Mouse (Mus musculus): ENCODE data around the gene Mybl2. TPM values are rescaled to one million over a fixed set of nuclear protein-coding genes. Genes with fewer than 3 reads are reported as not detected.

Gene Mybl2
- polyA plus RNA-seq, 1 experiment, result 5.6 TPM

GRCm38 (mm10) chr2:163060630-163061029 is 6.1 kb downstream of the Mybl2 start:
- TF ChIP-seq MYOD1 (IDR thresholded peaks at IDR 0.05; ENCODE audit: control insufficient read depth in 1 of 3, insufficient read length in 2 of 3, low read depth in 2 of 3), result no peak
- TF ChIP-seq CEBPB (IDR thresholded peaks at IDR 0.05; ENCODE audit: insufficient read depth, poor library complexity, severe bottlenecking), result no peak
- TF ChIP-seq USF1 (IDR thresholded peaks at IDR 0.05; ENCODE audit: low read depth), result no peak
- no peak for TF ChIP-seq E2F4 (IDR thresholded peaks at IDR 0.05; ENCODE audit: insufficient read depth)
- TF ChIP-seq POLR2A (IDR thresholded peaks at IDR 0.05; ENCODE audit: insufficient read length, low read depth), result no peak
- TF ChIP-seq MYOG (IDR thresholded peaks at IDR 0.05; ENCODE audit: control insufficient read depth in 1 of 3, insufficient read depth in 1 of 3, insufficient read length in 2 of 3, low read depth in 2 of 3), result no peak
- no peak for TF ChIP-seq POLR2AphosphoS2 (IDR thresholded peaks at IDR 0.05; ENCODE audit: insufficient read length, low read depth)
- TF ChIP-seq TCF12 (IDR thresholded peaks at IDR 0.05; ENCODE audit: insufficient read depth, poor library complexity, severe bottlenecking), result no peak
- TF ChIP-seq TCF3 (IDR thresholded peaks at IDR 0.05; ENCODE audit: insufficient read length, low read depth), result no peak
- no peak for TF ChIP-seq SRF (IDR thresholded peaks at IDR 0.05; ENCODE audit: control insufficient read depth, insufficient read length, low read depth)
- no peak for TF ChIP-seq REST (IDR thresholded peaks at IDR 0.05; ENCODE audit: insufficient read depth, insufficient read length)
- TF ChIP-seq MAX (IDR thresholded peaks at IDR 0.05; ENCODE audit: low read depth), result no peak
- Histone ChIP-seq H3K4me2 (ENCODE audit: low read depth) (no peak overlapping the region), H3K4me3 (no peak overlapping the region), H3K27me3 (ENCODE audit: control insufficient read depth, insufficient read depth, insufficient read length) (no peaks in the 10 kb centered on the region), H3K36me3 (ENCODE audit: control insufficient read depth, insufficient read depth) (no peaks in the 10 kb centered on the region), H3ac (ENCODE audit: control insufficient read depth, insufficient read length) (no peak overlapping the region), H3K79me2 (ENCODE audit: control insufficient read depth, insufficient read depth) (no peaks in the 10 kb centered on the region)

GRCm38 (mm10) chr2:163061203-163062118 is 7.0 kb downstream of the Mybl2 start:
- H3K79me2 ChIP-seq (ENCODE audit: control insufficient read depth, insufficient read depth), result no peaks in the 10 kb centered on the region
- TF ChIP-seq SRF (IDR thresholded peaks at IDR 0.05; ENCODE audit: control insufficient read depth, insufficient read length, low read depth) (no peak), CEBPB (IDR thresholded peaks at IDR 0.05; ENCODE audit: insufficient read depth, poor library complexity, severe bottlenecking) (no peak), TCF3 (IDR thresholded peaks at IDR 0.05; ENCODE audit: insufficient read length, low read depth) (no peak), USF1 (IDR thresholded peaks at IDR 0.05; ENCODE audit: low read depth) (no peak), TCF12 (IDR thresholded peaks at IDR 0.05; ENCODE audit: insufficient read depth, poor library complexity, severe bottlenecking) (no peak), POLR2AphosphoS2 (IDR thresholded peaks at IDR 0.05; ENCODE audit: insufficient read length, low read depth) (no peak), REST (IDR thresholded peaks at IDR 0.05; ENCODE audit: insufficient read depth, insufficient read length) (no peak), MYOD1 (IDR thresholded peaks at IDR 0.05; ENCODE audit: control insufficient read depth in 1 of 3, insufficient read length in 2 of 3, low read depth in 2 of 3) (no peak), E2F4 (IDR thresholded peaks at IDR 0.05; ENCODE audit: insufficient read depth) (no peak), MYOG (IDR thresholded peaks at IDR 0.05; ENCODE audit: control insufficient read depth in 1 of 3, insufficient read depth in 1 of 3, insufficient read length in 2 of 3, low read depth in 2 of 3) (no peak), POLR2A (IDR thresholded peaks at IDR 0.05; ENCODE audit: insufficient read length, low read depth) (no peak), MAX (IDR thresholded peaks at IDR 0.05; ENCODE audit: low read depth) (no peak)
- H3K27me3 ChIP-seq (ENCODE audit: control insufficient read depth, insufficient read depth, insufficient read length), result no peaks in the 10 kb centered on the region
- no peak overlapping the region for H3ac ChIP-seq (ENCODE audit: control insufficient read depth, insufficient read length)
- no peak overlapping the region for H3K4me2 ChIP-seq (ENCODE audit: low read depth)
- no peaks in the 10 kb centered on the region for H3K36me3 ChIP-seq (ENCODE audit: control insufficient read depth, insufficient read depth)
- H3K4me3 ChIP-seq, result no peak overlapping the region

DNA sequence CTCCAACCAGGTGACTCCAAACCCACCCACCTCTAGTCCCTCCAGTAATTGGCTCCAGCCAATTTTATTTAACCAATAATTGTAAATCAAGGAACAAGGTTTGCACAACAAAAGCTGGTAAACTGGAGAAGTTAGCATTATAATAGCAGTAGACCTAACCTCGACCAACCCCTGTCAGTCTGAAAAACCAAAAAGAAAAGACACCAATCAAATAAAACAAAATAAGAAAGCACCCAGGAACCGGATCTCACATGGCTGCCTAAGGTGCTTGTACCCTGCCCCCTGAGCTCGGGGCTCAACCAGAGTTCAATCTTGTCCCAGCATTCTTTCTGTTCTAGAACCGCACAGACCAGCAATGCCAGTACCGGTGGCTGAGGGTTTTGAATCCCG is 7.6 kb downstream of the Mybl2 start:
- no peak overlapping the region for H3K4me2 ChIP-seq (ENCODE audit: low read depth)
- no peak for TF ChIP-seq POLR2AphosphoS2 (IDR thresholded peaks at IDR 0.05; ENCODE audit: insufficient read length, low read depth)
- no peak for TF ChIP-seq MYOG (IDR thresholded peaks at IDR 0.05; ENCODE audit: control insufficient read depth in 1 of 3, insufficient read depth in 1 of 3, insufficient read length in 2 of 3, low read depth in 2 of 3)
- no peak for TF ChIP-seq MAX (IDR thresholded peaks at IDR 0.05; ENCODE audit: low read depth)
- no peak for TF ChIP-seq TCF3 (IDR thresholded peaks at IDR 0.05; ENCODE audit: insufficient read length, low read depth)
- TF ChIP-seq TCF12 (IDR thresholded peaks at IDR 0.05; ENCODE audit: insufficient read depth, poor library complexity, severe bottlenecking), result no peak
- TF ChIP-seq USF1 (IDR thresholded peaks at IDR 0.05; ENCODE audit: low read depth), result no peak
- no peak for TF ChIP-seq SRF (IDR thresholded peaks at IDR 0.05; ENCODE audit: control insufficient read depth, insufficient read length, low read depth)
- TF ChIP-seq CEBPB (IDR thresholded peaks at IDR 0.05; ENCODE audit: insufficient read depth, poor library complexity, severe bottlenecking), result no peak
- no peak overlapping the region for H3K4me3 ChIP-seq
- no peaks in the 10 kb centered on the region for H3K27me3 ChIP-seq (ENCODE audit: control insufficient read depth, insufficient read depth, insufficient read length)
- H3K36me3 ChIP-seq (ENCODE audit: control insufficient read depth, insufficient read depth), result no peaks in the 10 kb centered on the region
- no peak overlapping the region for H3ac ChIP-seq (ENCODE audit: control insufficient read depth, insufficient read length)
- H3K79me2 ChIP-seq (ENCODE audit: control insufficient read depth, insufficient read depth), result no peaks in the 10 kb centered on the region

DNA sequence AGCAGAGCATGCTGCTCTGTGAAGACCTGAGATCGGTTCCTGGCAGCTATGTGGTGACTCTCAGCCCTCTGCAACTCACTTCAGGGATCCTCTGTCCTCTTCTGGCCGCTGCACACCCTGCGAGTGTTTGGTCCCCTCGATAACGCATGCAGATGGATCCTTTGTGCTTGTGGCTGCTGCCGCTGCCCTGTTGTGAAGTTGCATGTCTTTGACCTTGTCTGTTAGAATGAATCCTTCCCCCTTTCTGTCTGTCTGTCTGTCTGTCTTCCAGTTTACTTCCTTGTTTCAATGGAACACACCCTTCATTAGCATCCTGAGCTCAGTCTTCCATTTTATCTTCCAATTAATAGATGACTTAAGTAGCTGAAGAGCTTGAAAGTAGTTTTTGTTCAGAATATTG is 11.8 kb downstream of the Mybl2 start:
- Histone ChIP-seq H3K4me2 (ENCODE audit: low read depth) (no peak overlapping the region), H3K4me3 (no peak overlapping the region), H3ac (ENCODE audit: control insufficient read depth, insufficient read length) (no peak overlapping the region), H3K36me3 (ENCODE audit: control insufficient read depth, insufficient read depth) (no peaks in the 10 kb centered on the region), H3K27me3 (ENCODE audit: control insufficient read depth, insufficient read depth, insufficient read length) (no peaks in the 10 kb centered on the region), H3K79me2 (ENCODE audit: control insufficient read depth, insufficient read depth) (no peaks in the 10 kb centered on the region)
- no peak for TF ChIP-seq TCF12 (IDR thresholded peaks at IDR 0.05; ENCODE audit: insufficient read depth, poor library complexity, severe bottlenecking)
- no peak for TF ChIP-seq USF1 (IDR thresholded peaks at IDR 0.05; ENCODE audit: low read depth)
- TF ChIP-seq CEBPB (IDR thresholded peaks at IDR 0.05; ENCODE audit: insufficient read depth, poor library complexity, severe bottlenecking), result no peak

DNA sequence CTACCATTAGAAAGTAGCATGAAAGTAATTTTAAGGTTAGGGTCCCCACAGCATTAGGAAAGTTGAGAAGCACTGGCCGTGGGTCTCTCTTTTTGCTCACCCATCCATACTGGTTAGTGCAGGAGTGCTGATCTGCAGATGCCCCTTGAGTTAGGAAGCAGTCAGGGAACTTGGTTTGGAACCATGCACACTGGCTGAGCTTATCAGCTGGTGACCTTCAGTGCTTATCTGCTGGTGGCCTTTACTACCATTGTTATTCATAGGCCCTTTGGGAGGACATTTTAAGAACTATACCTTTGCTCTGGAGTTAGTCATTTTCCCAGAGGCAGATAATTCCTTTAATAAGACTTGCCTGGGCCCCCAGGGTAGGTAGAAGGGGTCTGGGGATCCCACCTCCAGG is 12.7 kb downstream of the Mybl2 start:
- H3ac ChIP-seq (ENCODE audit: control insufficient read depth, insufficient read length), result no peak overlapping the region
- no peaks in the 10 kb centered on the region for H3K79me2 ChIP-seq (ENCODE audit: control insufficient read depth, insufficient read depth)
- no peak overlapping the region for H3K4me2 ChIP-seq (ENCODE audit: low read depth)
- no peaks in the 10 kb centered on the region for H3K27me3 ChIP-seq (ENCODE audit: control insufficient read depth, insufficient read depth, insufficient read length)
- TF ChIP-seq SRF (IDR thresholded peaks at IDR 0.05; ENCODE audit: control insufficient read depth, insufficient read length, low read depth), result no peak
- TF ChIP-seq REST (IDR thresholded peaks at IDR 0.05; ENCODE audit: insufficient read depth, insufficient read length), result no peak
- TF ChIP-seq USF1 (IDR thresholded peaks at IDR 0.05; ENCODE audit: low read depth), result no peak
- no peak for TF ChIP-seq MYOD1 (IDR thresholded peaks at IDR 0.05; ENCODE audit: control insufficient read depth in 1 of 3, insufficient read length in 2 of 3, low read depth in 2 of 3)
- TF ChIP-seq POLR2AphosphoS2 (IDR thresholded peaks at IDR 0.05; ENCODE audit: insufficient read length, low read depth), result no peak
- TF ChIP-seq POLR2A (IDR thresholded peaks at IDR 0.05; ENCODE audit: insufficient read length, low read depth), result no peak
- TF ChIP-seq MYOG (IDR thresholded peaks at IDR 0.05; ENCODE audit: control insufficient read depth in 1 of 3, insufficient read depth in 1 of 3, insufficient read length in 2 of 3, low read depth in 2 of 3), result no peak
- TF ChIP-seq CEBPB (IDR thresholded peaks at IDR 0.05; ENCODE audit: insufficient read depth, poor library complexity, severe bottlenecking), result no peak
- no peak for TF ChIP-seq E2F4 (IDR thresholded peaks at IDR 0.05; ENCODE audit: insufficient read depth)
- TF ChIP-seq MAX (IDR thresholded peaks at IDR 0.05; ENCODE audit: low read depth), result no peak
- TF ChIP-seq TCF12 (IDR thresholded peaks at IDR 0.05; ENCODE audit: insufficient read depth, poor library complexity, severe bottlenecking), result no peak
- H3K36me3 ChIP-seq (ENCODE audit: control insufficient read depth, insufficient read depth), result no peaks in the 10 kb centered on the region
- H3K4me3 ChIP-seq, result no peak overlapping the region

Measured in myocyte (in vitro differentiated cells).